23 mouse cellular contexts compared by ENCODE assay signal in the genomic region with DNA sequence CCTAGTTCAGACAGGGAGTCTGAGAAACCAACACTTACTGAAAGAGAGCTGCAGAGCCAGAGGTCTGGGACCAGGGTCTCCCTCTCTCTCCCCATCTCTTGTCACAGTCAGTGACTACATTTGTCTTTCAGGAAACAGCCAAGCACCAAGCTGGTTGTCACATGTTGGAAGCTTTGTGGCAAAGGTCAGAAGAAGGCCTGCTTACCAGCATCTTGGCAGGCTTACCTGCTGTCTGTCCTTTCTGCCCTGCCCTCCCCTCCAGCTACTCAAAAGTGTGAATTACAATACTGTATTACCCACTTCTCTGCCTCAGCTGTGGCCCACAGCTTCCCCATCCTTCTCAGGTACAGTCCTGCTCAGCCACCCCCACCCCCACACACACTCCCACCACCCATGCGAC. TPM values are rescaled to one million over a fixed set of nuclear protein-coding genes. Genes with fewer than 3 reads are reported as not detected.
A peak's percentile ranks its signal among the peaks of the same experiment; 100 is the strongest.
DNase-seq lines count a peak whose midpoint lies in the region; ATAC-seq and TF ChIP-seq lines count a peak whose summit lies in the region.
"Had no signal": no experiment of that assay in that cellular context is flagged by ENCODE, and none has a peak within 500 bp of the region (broad histone marks: within the 10 kb centered on the region; RNA-seq: fewer than 3 reads in every experiment).

No protein-coding gene starts in this region.

- H3K4me1 ChIP-seq in heart, embryonic 15.5 days (replicated peaks) = peaks cover 16% of the 10 kb centered on the region
- H3K4me1 ChIP-seq in heart, embryonic 16.5 days (ENCODE audit: control insufficient read depth, insufficient read depth, low read length) = peaks cover 12% of the 10 kb centered on the region
- peaks cover 5% of the 10 kb centered on the region for H3K4me1 ChIP-seq in heart, postnatal 0 days (ENCODE audit: control insufficient read depth, insufficient read depth)
- H3K4me1 ChIP-seq: stomach, embryonic 15.5 days had no signal

- no peak for TF ChIP-seq CTCF in heart, postnatal 0 days (IDR thresholded peaks at IDR 0.05; ENCODE audit: low read depth)

- H3K27me3 ChIP-seq in heart, embryonic 15.5 days = no peaks in the 10 kb centered on the region
- no peaks in the 10 kb centered on the region for H3K27me3 ChIP-seq in heart, embryonic 16.5 days (ENCODE audit: control insufficient read depth, insufficient read depth, low read length)
- no peaks in the 10 kb centered on the region for H3K27me3 ChIP-seq in heart, postnatal 0 days (ENCODE audit: control insufficient read depth, insufficient read depth, low read length)
- H3K27me3 ChIP-seq: hindbrain, embryonic 13.5 days; midbrain, embryonic 15.5 days; stomach, embryonic 15.5 days had no signal

- DNase-seq in heart, adult 18-20 months = peak; percentile 19 to 23
- no peak for DNase-seq in heart, postnatal 36 days
- DNase-seq in heart, postnatal 4 days = no peak
- DNase-seq in heart, postnatal 0 days (ENCODE audit: low spot score) = no peak
- DNase-seq: B cell, adult 2 months; cerebellum, adult 2 months; cerebellum, postnatal 14 days; gastrocnemius, postnatal 10 days; liver; lung, adult 2 months; lung, postnatal 10 days; right cerebral cortex, postnatal 25 days had no signal

- no peaks in the 10 kb centered on the region for H3K36me3 ChIP-seq in heart, embryonic 15.5 days
- H3K36me3 ChIP-seq in heart, embryonic 16.5 days (ENCODE audit: control insufficient read depth, insufficient read depth) = no peaks in the 10 kb centered on the region
- H3K36me3 ChIP-seq in heart, postnatal 0 days (replicated peaks; ENCODE audit: control insufficient read depth, insufficient read depth, low read length) = no peaks in the 10 kb centered on the region
- H3K36me3 ChIP-seq: hindbrain, embryonic 13.5 days; midbrain, embryonic 15.5 days; stomach, embryonic 15.5 days had no signal

- intact Hi-C loops in heart, postnatal 36 days (cut with DNase I) = loop anchor here (5.0 kb wide), 1 partner anchor 497 kb away; no protein-coding TSS in a partner anchor

- peak overlapping the region; percentile 65 for H3K27ac ChIP-seq in heart, embryonic 15.5 days
- H3K27ac ChIP-seq in heart, embryonic 16.5 days (ENCODE audit: low read length) = peak overlapping the region; percentile 88
- H3K27ac ChIP-seq in heart, postnatal 0 days (ENCODE audit: low read depth) = peak overlapping the region; percentile 62
- H3K27ac ChIP-seq: hindbrain, embryonic 13.5 days; kidney, postnatal 0 days; liver, embryonic 14.5 days; macrophage; midbrain, embryonic 15.5 days; stomach, embryonic 15.5 days had no signal

- H3K9ac ChIP-seq in heart, embryonic 15.5 days = no peak overlapping the region
- no peak overlapping the region for H3K9ac ChIP-seq in heart, embryonic 16.5 days (ENCODE audit: low read length)
- no peak overlapping the region for H3K9ac ChIP-seq in heart, postnatal 0 days (replicated peaks; ENCODE audit: low read depth, low read length)
- H3K9ac ChIP-seq: hindbrain, embryonic 13.5 days; liver, embryonic 14.5 days; midbrain, embryonic 15.5 days; stomach, embryonic 15.5 days had no signal

- WGBS in heart, embryonic 15.5 days = 65% methylated on average over 1 of the region's 1 CpGs
- WGBS in heart, embryonic 16.5 days = 76% methylated on average over 1 of the region's 1 CpGs
- 68% methylated on average over 1 of the region's 1 CpGs for WGBS in heart, postnatal 0 days

- H3K4me2 ChIP-seq in heart, embryonic 15.5 days = peak overlapping the region; percentile 14; the same call in 1 of the 2 replicates
- 0 out of 2 replicates have a peak overlapping the region, but pooled peaks have one; percentile 0 for H3K4me2 ChIP-seq in heart, embryonic 16.5 days (ENCODE audit: low read depth, low read length)
- no peak overlapping the region for H3K4me2 ChIP-seq in heart, postnatal 0 days (ENCODE audit: low read depth, low read length)
- H3K4me2 ChIP-seq: hindbrain, embryonic 13.5 days; midbrain, embryonic 15.5 days; stomach, embryonic 15.5 days had no signal

- no peak for ATAC-seq in heart, embryonic 15.5 days (replicated peaks; ENCODE audit: insufficient number of reproducible peaks, insufficient read depth, low FRiP score, low read depth)
- ATAC-seq in heart, embryonic 16.5 days (replicated peaks; ENCODE audit: extremely low read depth, insufficient read depth, low FRiP score) = no peak
- no peak for ATAC-seq in heart, postnatal 0 days (ENCODE audit: insufficient read depth, low read depth)
- ATAC-seq: forebrain, embryonic 16.5 days; intestine, embryonic 16.5 days; midbrain, embryonic 15.5 days had no signal

- no peak for TF ChIP-seq EP300 in heart, postnatal 0 days (IDR thresholded peaks at IDR 0.05; ENCODE audit: low read depth)

- H3K9me3 ChIP-seq in heart, embryonic 15.5 days (replicated peaks) = no peaks in the 10 kb centered on the region
- 0 out of 2 replicates have a peak, but pooled peaks cover 2% of the 10 kb centered on the region for H3K9me3 ChIP-seq in heart, embryonic 16.5 days (replicated peaks; ENCODE audit: control insufficient read depth, low read length)
- 0 out of 2 replicates have a peak, but pooled peaks cover 4% of the 10 kb centered on the region for H3K9me3 ChIP-seq in heart, postnatal 0 days (replicated peaks; ENCODE audit: control insufficient read depth, low read length)
- H3K9me3 ChIP-seq: hindbrain, embryonic 13.5 days; midbrain, embryonic 15.5 days; stomach, embryonic 15.5 days had no signal

- no peak overlapping the region for H3K4me3 ChIP-seq in heart, embryonic 15.5 days
- H3K4me3 ChIP-seq in heart, embryonic 16.5 days (ENCODE audit: low read length) = no peak overlapping the region
- H3K4me3 ChIP-seq in heart, postnatal 0 days (ENCODE audit: low read depth, low read length) = no peak overlapping the region
- H3K4me3 ChIP-seq: erythroblast, embryonic 14.5 days; hindbrain, embryonic 13.5 days; midbrain, embryonic 15.5 days; stomach, embryonic 15.5 days had no signal

RNA-seq across cellular contexts. Expression of gene Bend3, which starts 24.4 kb away (rescaled TPM):
- total RNA-seq in heart, adult 18-20 months (2021) = 1 to 10 TPM; 4.0 to 4.2 TPM
- 1 to 10 TPM; 5.0 to 7.6 TPM for total RNA-seq in heart, postnatal 36 days (2021)
- 2.5 and 3.8 TPM in 2 replicates for polyA plus RNA-seq in heart, embryonic 15.5 days (2015; fragmentation: Nextera tagmentation; extraction: Ambion mirVana)
- total RNA-seq in heart, postnatal 4 days (2021) = 10 to 100 TPM; 13.8 to 15.2 TPM
- polyA plus RNA-seq in heart, embryonic 16.5 days (2015; fragmentation: Nextera tagmentation; extraction: Ambion mirVana) = 2.3 and 3.0 TPM in 2 replicates
- total RNA-seq in heart, postnatal 0 days (2014; rRNA removed; ENCODE audit: low replicate concordance) = 9.6 and 12.6 TPM in 2 replicates
- 1.1 and 1.2 TPM in 2 replicates for polyA plus RNA-seq in heart, postnatal 0 days (2015; fragmentation: Nextera tagmentation; extraction: Ambion mirVana)

Comparison
In these comparisons a context has a peak if more than half of its experiments do, and no peak if none do; other contexts are left out.
1. DNase-seq: peak in heart, adult 18-20 months (2 of 2); none in heart, postnatal 36 days (0 of 2), heart, postnatal 4 days (single experiment) and heart, postnatal 0 days (single experiment).
2. Peak in every context shown above with its lines, with median percentiles within 50 percentile points of each other: H3K27ac ChIP-seq.